Mouse (Mus musculus) forebrain, embryonic 15.5 days (tissue): Measurements from ENCODE around the gene Ptprb. TPM values are rescaled to one million over a fixed set of nuclear protein-coding genes. Genes with fewer than 3 reads are reported as not detected.

Experiments
- ATAC-seq: fragments of 200-750 bp; cut with Nextera tagmentation; replicated peaks from 2 replicates; pipeline ENCODE4 v1.8.0; 2017; ENCODE audit warnings: mild to moderate bottlenecking, moderate TSS enrichment, moderate library complexity
- H3K27ac ChIP-seq: fragments of 300-500 bp; sonication (generic); replicated peaks from 2 replicates; pipeline ENCODE4 v1.5.1; 2015; ENCODE audit warnings: mild to moderate bottlenecking, inconsistent platforms
- H3K27me3 ChIP-seq: fragments of 300-500 bp; sonication (generic); 2 replicates; pipeline ENCODE4 v1.6.1; 2015; ENCODE audit warnings: inconsistent platforms
- H3K36me3 ChIP-seq: fragments of 300-500 bp; sonication (generic); 2 replicates; pipeline ENCODE4 v1.6.1; 2015; ENCODE audit warnings: mild to moderate bottlenecking, inconsistent platforms
- H3K4me1 ChIP-seq: fragments of 300-500 bp; sonication (generic); 2 replicates; pipeline ENCODE4 v1.6.1; 2015; ENCODE audit warnings: inconsistent platforms
- H3K4me2 ChIP-seq: fragments of 300-500 bp; sonication (generic); replicated peaks from 2 replicates; pipeline ENCODE4 v1.6.1; 2015; ENCODE audit warnings: mild to moderate bottlenecking, inconsistent platforms
- H3K4me3 ChIP-seq: fragments of 300-500 bp; sonication (generic); 2 replicates; pipeline ENCODE4 v1.5.1; 2015; ENCODE audit warnings: mild to moderate bottlenecking, inconsistent platforms
- H3K9ac ChIP-seq: fragments of 300-500 bp; sonication (generic); replicated peaks from 2 replicates; pipeline ENCODE4 v1.6.1; 2015; ENCODE audit warnings: mild to moderate bottlenecking, inconsistent platforms
- H3K9me3 ChIP-seq: fragments of 300-500 bp; sonication (generic); 2 replicates; pipeline ENCODE4 v1.6.1; 2016; ENCODE audit warnings: inconsistent platforms
- WGBS: fragments of 180-500 bp; shearing (Covaris S2); methylation state at CpG from one replicate; pipeline ENCODE4 v1.1.7; 2015; ENCODE audit warnings: mixed read lengths; 5-methylcytosine and 5-hydroxymethylcytosine counted together
- polyA plus RNA-seq: library from polyadenylated mRNA; unstranded; fragments of >200 nt; fragmentation: Nextera tagmentation; extraction: Ambion mirVana; gene quantifications from 2 replicates; pipeline ENCODE4 v1.2.1, GENCODE M21; 2015

Gene Ptprb
- polyA plus RNA-seq, 1 experiment from 2014 or later = 2.4 TPM

GRCm38 (mm10) chr10:116267434-116267822 is 7.9 kb upstream of the Ptprb start:
- Histone ChIP-seq H3K27me3 (no peaks in the 10 kb centered on the region), H3K36me3 (no peaks in the 10 kb centered on the region), H3K9me3 (no peaks in the 10 kb centered on the region), H3K4me1 (no peaks in the 10 kb centered on the region), H3K4me3 (no peak overlapping the region), H3K9ac (no peak overlapping the region), H3K4me2 (no peak overlapping the region), H3K27ac (no peak overlapping the region)
- WGBS = 72% methylated on average over 4 of the region's 4 CpGs
- ATAC-seq = no peak

DNA sequence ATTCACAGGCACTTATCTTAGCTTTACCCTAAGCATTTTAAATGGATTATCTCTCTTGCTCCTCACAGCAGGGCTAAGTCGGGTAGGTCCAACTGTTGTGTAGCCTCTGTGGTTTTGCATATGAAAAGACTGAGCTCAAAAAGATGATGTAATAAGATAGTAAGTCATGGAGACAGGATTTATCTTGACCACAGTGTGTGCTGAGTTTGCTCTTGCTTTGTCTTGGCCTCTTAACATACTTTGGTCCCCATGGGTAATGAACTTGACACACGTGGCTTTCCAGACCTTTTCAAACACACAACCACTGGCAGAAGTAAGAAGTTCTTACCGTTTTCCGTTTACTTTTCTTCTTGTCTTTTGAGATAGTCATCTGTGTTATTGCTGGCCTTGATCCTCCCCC is 7.0 kb upstream of the Ptprb start:
- no peaks in the 10 kb centered on the region for H3K4me1 ChIP-seq
- no peak overlapping the region for H3K4me2 ChIP-seq
- no peaks in the 10 kb centered on the region for H3K27me3 ChIP-seq
- no peaks in the 10 kb centered on the region for H3K9me3 ChIP-seq
- no peak overlapping the region for H3K9ac ChIP-seq
- ATAC-seq = no peak
- 53% methylated on average over 4 of the region's 4 CpGs for WGBS
- H3K27ac ChIP-seq = no peak overlapping the region
- H3K4me3 ChIP-seq = no peak overlapping the region
- H3K36me3 ChIP-seq = no peaks in the 10 kb centered on the region

DNA sequence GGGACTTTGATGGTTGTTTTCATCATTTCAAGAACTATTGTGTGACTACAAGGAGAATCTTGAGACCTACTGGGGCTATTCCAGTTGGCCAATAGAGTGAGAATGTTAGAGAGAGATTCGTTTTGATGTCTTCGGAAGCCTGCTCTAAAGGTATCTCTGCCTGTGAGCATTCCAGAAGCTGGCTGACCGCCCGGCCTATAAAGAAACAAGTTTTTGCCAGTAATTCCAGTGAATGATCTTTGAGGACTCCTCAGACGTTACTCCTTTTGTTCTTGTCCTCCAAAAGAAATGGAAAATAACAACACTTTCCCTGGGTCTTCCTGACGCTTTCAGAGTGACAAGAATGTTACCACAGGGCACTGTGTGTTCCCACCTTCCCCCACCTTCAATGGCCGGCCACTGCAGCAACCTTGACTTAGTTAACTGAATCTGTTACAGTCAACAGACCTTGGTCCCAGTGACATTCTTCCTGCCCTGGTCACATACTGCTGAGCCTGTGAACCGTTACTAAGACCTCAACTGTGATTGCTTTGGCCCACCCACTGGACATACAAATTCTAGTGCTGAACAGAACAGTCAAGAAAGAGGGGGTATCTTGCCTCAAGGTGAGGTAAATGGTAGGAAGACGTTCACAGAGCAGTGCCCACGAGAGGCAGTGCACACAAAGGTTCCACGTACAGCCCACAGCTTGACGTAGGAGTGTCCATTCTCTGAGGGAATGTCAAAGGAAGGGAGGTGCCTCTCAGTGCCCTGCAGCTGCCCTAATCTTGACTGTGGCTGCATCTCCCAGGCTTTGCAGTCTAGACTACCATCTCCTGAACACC is 4.5 kb upstream of the Ptprb start:
- no peaks in the 10 kb centered on the region for H3K9me3 ChIP-seq
- no peaks in the 10 kb centered on the region for H3K4me1 ChIP-seq
- no peaks in the 10 kb centered on the region for H3K36me3 ChIP-seq
- no peak for ATAC-seq
- H3K27me3 ChIP-seq = no peaks in the 10 kb centered on the region
- no peak overlapping the region for H3K27ac ChIP-seq
- 80% methylated on average over 12 of the region's 12 CpGs for WGBS
- H3K4me3 ChIP-seq = no peak overlapping the region
- no peak overlapping the region for H3K9ac ChIP-seq
- no peak overlapping the region for H3K4me2 ChIP-seq

- Histone ChIP-seq H3K9ac (no peak overlapping the region), H3K9me3 (no peaks in the 10 kb centered on the region), H3K27ac (no peak overlapping the region), H3K4me1 (no peaks in the 10 kb centered on the region), H3K4me2 (no peak overlapping the region), H3K27me3 (no peaks in the 10 kb centered on the region), H3K4me3 (no peak overlapping the region), H3K36me3 (no peaks in the 10 kb centered on the region)
- no peak for ATAC-seq
- WGBS = 90% methylated on average over 10 of the region's 10 CpGs
These were observed 3.8 kb upstream of the Ptprb start for GRCm38 (mm10) chr10:116271470-116271915.

GRCm38 (mm10) chr10:116272156-116272555 is 3.2 kb upstream of the Ptprb start:
- Histone ChIP-seq H3K4me2 (no peak overlapping the region), H3K9me3 (no peaks in the 10 kb centered on the region), H3K9ac (no peak overlapping the region), H3K4me1 (no peaks in the 10 kb centered on the region), H3K4me3 (no peak overlapping the region), H3K27ac (no peak overlapping the region), H3K36me3 (no peaks in the 10 kb centered on the region), H3K27me3 (no peaks in the 10 kb centered on the region)
- WGBS = 77% methylated on average over 3 of the region's 3 CpGs
- no peak for ATAC-seq

DNA sequence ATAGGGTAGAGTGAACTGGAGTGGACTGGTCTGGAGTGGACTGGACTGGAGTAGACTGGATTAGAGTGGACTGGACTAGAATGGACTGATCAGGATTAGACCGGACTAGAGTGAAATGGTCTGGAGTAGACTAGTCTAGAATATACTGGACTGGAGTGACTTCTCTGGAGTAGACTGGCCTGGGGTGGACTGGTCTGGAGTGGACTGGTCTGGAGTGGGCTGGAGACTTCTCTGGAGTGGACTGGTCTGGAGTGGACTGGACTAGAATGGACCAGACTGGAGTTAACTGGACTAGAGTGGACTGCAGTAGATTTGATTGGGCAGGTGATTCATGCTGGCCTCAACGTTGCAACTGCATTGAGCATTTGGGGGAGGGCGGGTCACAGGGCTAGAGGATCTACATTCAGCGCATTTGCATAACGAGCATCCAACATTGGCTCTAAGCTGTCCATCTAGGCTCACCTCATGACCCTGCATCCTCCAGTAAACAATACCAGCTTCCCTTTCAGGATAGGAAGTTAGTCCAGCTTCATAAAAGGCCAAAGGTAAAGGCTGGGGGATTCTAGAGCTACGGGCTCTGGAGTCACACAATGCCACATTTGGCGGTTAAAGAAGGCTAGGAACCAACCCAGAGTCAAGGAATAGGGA is 11.5 kb downstream of the Ptprb start:
- Histone ChIP-seq H3K4me1 (no peaks in the 10 kb centered on the region), H3K36me3 (no peaks in the 10 kb centered on the region), H3K27me3 (no peaks in the 10 kb centered on the region), H3K27ac (no peak overlapping the region), H3K9me3 (no peaks in the 10 kb centered on the region), H3K9ac (no peak overlapping the region), H3K4me3 (no peak overlapping the region), H3K4me2 (no peak overlapping the region)
- 75% methylated on average over 7 of the region's 7 CpGs for WGBS
- no peak for ATAC-seq

DNA sequence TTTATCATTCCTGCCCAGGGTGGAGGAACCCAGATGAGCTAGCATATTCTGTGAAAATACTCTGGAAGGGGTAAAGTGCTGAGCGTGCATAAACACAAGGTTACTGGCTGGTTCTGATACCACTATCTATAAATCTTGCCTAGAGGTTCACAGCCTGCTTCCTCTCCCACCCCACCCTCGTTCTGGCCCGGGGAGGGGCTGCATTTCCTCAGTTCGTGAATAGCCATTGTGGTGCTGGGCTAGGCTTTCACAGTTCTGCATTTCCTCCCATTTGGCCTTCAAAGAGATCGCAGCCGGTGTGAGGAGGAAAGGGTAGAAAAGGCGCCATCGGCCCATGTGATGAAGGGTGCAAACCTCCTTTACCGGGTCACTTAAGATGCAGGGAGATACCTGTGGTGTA is 12.8 kb downstream of the Ptprb start:
- Histone ChIP-seq H3K36me3 (no peaks in the 10 kb centered on the region), H3K9ac (no peak overlapping the region), H3K4me3 (no peak overlapping the region), H3K9me3 (no peaks in the 10 kb centered on the region), H3K4me2 (no peak overlapping the region), H3K4me1 (no peaks in the 10 kb centered on the region), H3K27me3 (no peaks in the 10 kb centered on the region), H3K27ac (no peak overlapping the region)
- ATAC-seq = no peak
- WGBS = 80% methylated on average over 9 of the region's 9 CpGs

- Histone ChIP-seq H3K4me2 (no peak overlapping the region), H3K4me1 (no peaks in the 10 kb centered on the region), H3K4me3 (no peak overlapping the region), H3K9ac (no peak overlapping the region), H3K9me3 (no peaks in the 10 kb centered on the region), H3K36me3 (no peaks in the 10 kb centered on the region), H3K27ac (no peak overlapping the region), H3K27me3 (no peaks in the 10 kb centered on the region)
- WGBS = 82% methylated on average over 4 of the region's 4 CpGs
- no peak for ATAC-seq
These were observed 15.2 kb downstream of the Ptprb start for GRCm38 (mm10) chr10:116290483-116290882.

- Histone ChIP-seq H3K9me3 (no peaks in the 10 kb centered on the region), H3K27ac (no peak overlapping the region), H3K27me3 (no peaks in the 10 kb centered on the region), H3K9ac (no peak overlapping the region), H3K4me1 (no peaks in the 10 kb centered on the region), H3K36me3 (no peaks in the 10 kb centered on the region), H3K4me2 (no peak overlapping the region), H3K4me3 (no peak overlapping the region)
- 79% methylated on average over 8 of the region's 8 CpGs for WGBS
- ATAC-seq = no peak
These were observed 15.9 kb downstream of the Ptprb start for GRCm38 (mm10) chr10:116291153-116291755.

DNA sequence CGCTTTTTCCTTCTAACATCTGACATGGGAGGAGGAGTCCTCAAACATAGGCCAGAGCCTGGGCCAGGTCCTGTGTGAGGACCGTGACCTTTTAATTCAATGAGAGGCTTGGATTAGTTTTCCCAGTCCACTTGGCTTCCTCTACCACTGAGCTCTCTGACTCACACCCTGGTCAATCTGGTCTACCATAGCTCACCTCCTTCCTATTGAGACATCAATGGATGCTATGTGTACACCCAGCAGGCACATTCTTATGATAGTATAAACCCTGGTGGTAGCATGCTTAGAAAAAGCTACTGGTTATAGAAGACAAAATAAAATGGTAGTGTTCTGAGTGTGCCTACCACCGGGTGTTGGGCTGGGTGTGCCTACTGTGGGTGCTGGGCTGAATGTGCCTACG is 21.1 kb downstream of the Ptprb start:
- Histone ChIP-seq H3K27me3 (no peaks in the 10 kb centered on the region), H3K4me3 (no peak overlapping the region), H3K9me3 (no peaks in the 10 kb centered on the region), H3K36me3 (no peaks in the 10 kb centered on the region), H3K27ac (no peak overlapping the region), H3K9ac (no peak overlapping the region), H3K4me2 (no peak overlapping the region), H3K4me1 (peaks cover 1% of the 10 kb centered on the region; the same call in 1 of the 2 replicates)
- WGBS = 88% methylated on average over 4 of the region's 4 CpGs
- ATAC-seq = no peak

- no peaks in the 10 kb centered on the region for H3K9me3 ChIP-seq
- H3K9ac ChIP-seq = no peak overlapping the region
- no peaks in the 10 kb centered on the region for H3K27me3 ChIP-seq
- peaks cover 3% of the 10 kb centered on the region; the same call in 1 of the 2 replicates for H3K4me1 ChIP-seq
- no peak overlapping the region for H3K4me3 ChIP-seq
- ATAC-seq = no peak
- no peaks in the 10 kb centered on the region for H3K36me3 ChIP-seq
- H3K4me2 ChIP-seq = no peak overlapping the region
- H3K27ac ChIP-seq = no peak overlapping the region
- WGBS = 90% methylated on average over 12 of the region's 12 CpGs
These were observed 22.5 kb downstream of the Ptprb start for GRCm38 (mm10) chr10:116297854-116298253.

GRCm38 (mm10) chr10:116300824-116301223 is 25.5 kb downstream of the Ptprb start:
- Histone ChIP-seq H3K4me3 (peak overlapping the region; percentile 36), H3K27me3 (no peaks in the 10 kb centered on the region), H3K4me1 (peaks cover 3% of the 10 kb centered on the region; the same call in 1 of the 2 replicates), H3K9me3 (no peaks in the 10 kb centered on the region), H3K9ac (peak overlapping the region; percentile 27), H3K36me3 (no peaks in the 10 kb centered on the region), H3K27ac (no peak overlapping the region), H3K4me2 (peak overlapping the region; percentile 72)
- no peak for ATAC-seq
- WGBS = 11% methylated on average over 7 of the region's 7 CpGs
